Mouse (Mus musculus) testis, postnatal 10 days (tissue): ENCODE data around the gene Ggta1.
A peak's percentile ranks its signal among the peaks of the same experiment; 100 is the strongest.

Experiments
- DNase-seq: peaks from one replicate; pipeline ENCODE4 v3.0.0; 2021; ENCODE audit warnings: low spot score

Ggta1 gene

GRCm38 (mm10) chr2:35462791-35463281 is at the start of gene Ggta1:
TSS of gene Ggta1 (minus strand) at chr2:35463231.
- no peak for DNase-seq

GRCm38 (mm10) chr2:35512226-35512625 is 49.2 kb upstream of the Ggta1 start:
- DNase-seq: no peak

- DNase-seq: no peak
Measured at GRCm38 (mm10) chr2:35510920-35511319, 47.9 kb upstream of the Ggta1 start.

- DNase-seq: no peak
Measured at GRCm38 (mm10) chr2:35509888-35510287, 46.9 kb upstream of the Ggta1 start.

- no peak for DNase-seq
Measured at GRCm38 (mm10) chr2:35509343-35509667, 46.3 kb upstream of the Ggta1 start.

GRCm38 (mm10) chr2:35508597-35509342 is 45.7 kb upstream of the Ggta1 start:
- DNase-seq: peak; percentile 66

- no peak for DNase-seq
Measured at GRCm38 (mm10) chr2:35507191-35507511, 44.1 kb upstream of the Ggta1 start.

GRCm38 (mm10) chr2:35506311-35507190 is 43.5 kb upstream of the Ggta1 start:
- DNase-seq: no peak

- DNase-seq: no peak
Measured at GRCm38 (mm10) chr2:35505519-35506286, 42.7 kb upstream of the Ggta1 start.

GRCm38 (mm10) chr2:35504417-35504776 is 41.4 kb upstream of the Ggta1 start:
- DNase-seq: no peak

- DNase-seq: no peak
Measured at GRCm38 (mm10) chr2:35503723-35504416, 40.8 kb upstream of the Ggta1 start.

GRCm38 (mm10) chr2:35503021-35503722 is 40.1 kb upstream of the Ggta1 start:
- no peak for DNase-seq

GRCm38 (mm10) chr2:35502561-35502960 is 39.5 kb upstream of the Ggta1 start:
- DNase-seq: no peak

GRCm38 (mm10) chr2:35499474-35499873 is 36.4 kb upstream of the Ggta1 start:
- DNase-seq: no peak

- DNase-seq: no peak
Measured at GRCm38 (mm10) chr2:35498961-35499360, 35.9 kb upstream of the Ggta1 start.

- DNase-seq: no peak
Measured at GRCm38 (mm10) chr2:35497662-35498196, 34.7 kb upstream of the Ggta1 start.

GRCm38 (mm10) chr2:35496279-35497013 is 33.4 kb upstream of the Ggta1 start:
- no peak for DNase-seq

- DNase-seq: no peak
Measured at GRCm38 (mm10) chr2:35495486-35496278, 32.7 kb upstream of the Ggta1 start.

GRCm38 (mm10) chr2:35493566-35493965 is 30.5 kb upstream of the Ggta1 start:
- DNase-seq: no peak

- DNase-seq: no peak
Measured at GRCm38 (mm10) chr2:35491151-35491550, 28.1 kb upstream of the Ggta1 start.
